Mouse (Mus musculus): ENCODE measurements around the gene Naa30. TPM values are rescaled to one million over a fixed set of nuclear protein-coding genes. Genes with fewer than 3 reads are reported as not detected.

The Naa30 gene
- polyA plus RNA-seq (2014; fragmentation: Illumina TruSeq; extraction: RNeasy Lipid Tissue Mini Kit (QIAGEN cat#74804)): 182 TPM

DNA sequence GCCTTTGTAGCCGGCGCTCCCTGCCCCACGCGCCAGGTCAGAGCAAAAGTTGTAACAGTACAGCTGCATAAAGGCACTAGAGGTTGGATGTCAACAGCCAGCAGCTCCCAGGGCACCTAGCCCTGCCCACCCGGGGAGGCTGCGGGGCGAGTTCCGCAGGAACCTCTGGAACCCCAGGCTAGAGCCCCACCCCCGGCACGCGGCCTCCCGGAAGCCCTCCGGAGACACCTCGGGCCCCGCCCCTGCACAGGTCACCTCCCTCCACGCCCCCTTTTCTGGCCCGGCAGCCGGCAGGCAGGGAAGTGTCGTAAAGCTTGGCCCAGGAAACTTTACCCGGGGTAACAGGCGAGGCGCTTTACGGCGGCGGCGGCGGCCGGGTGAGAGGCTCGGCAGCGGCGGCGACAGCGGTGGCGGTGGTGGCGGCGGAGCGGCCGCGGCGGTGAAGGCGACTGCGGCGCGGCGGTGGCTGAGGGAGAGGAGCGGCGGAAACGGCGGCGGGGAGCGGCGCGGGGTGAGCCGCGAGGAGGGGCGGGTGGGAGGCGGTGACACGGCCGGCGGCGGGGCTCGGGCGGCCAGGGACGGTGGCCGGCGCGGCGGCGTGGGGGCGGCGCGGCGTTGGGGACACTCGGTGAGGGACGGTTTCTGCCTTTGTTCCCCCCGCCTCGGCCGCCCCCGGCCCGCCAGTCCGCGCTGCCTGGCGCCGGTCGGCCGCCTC, at the start of gene Naa30:
Gene Naa30 (plus strand): TSS at position 360 of the 715 bp plus-strand sequence.

Other genes with a start within 250 kb of the Naa30 start
- gene Ap5m1, start 106.1 kb upstream of the Naa30 start, polyA plus RNA-seq (2014; fragmentation: Illumina TruSeq; extraction: RNeasy Lipid Tissue Mini Kit (QIAGEN cat#74804)): 50.7 TPM
- 144 TPM for gene Exoc5, start 105.6 kb upstream of the Naa30 start, polyA plus RNA-seq (2014; fragmentation: Illumina TruSeq; extraction: RNeasy Lipid Tissue Mini Kit (QIAGEN cat#74804))
- 10.4 TPM for gene ccdc198, start 73.2 kb downstream of the Naa30 start, polyA plus RNA-seq (2014; fragmentation: Illumina TruSeq; extraction: RNeasy Lipid Tissue Mini Kit (QIAGEN cat#74804))

Data from ovary, adult 10 weeks (tissue).